Mouse (Mus musculus) stomach, postnatal 0 days (tissue): Measurements from ENCODE around the gene Oprm1.

ENCODE experiments used
- CTCF ChIP-seq: IDR thresholded peaks from 2 replicates; pipeline ENCODE4 v1.5.1; 2016; ENCODE audit warnings: antibody characterized with exemption, low read depth, mild to moderate bottlenecking, moderate library complexity
- EP300 ChIP-seq: optimal IDR thresholded peaks from 2 replicates; pipeline ENCODE3; 2016; ENCODE audit warnings: antibody characterized with exemption

- TF ChIP-seq CTCF (no peak), EP300 (no peak)
Measured at GRCm38 (mm10) chr10:7047288-7047918, 289.1 kb downstream of the Oprm1 start.
